Comparison of ENCODE assay signal across 9 mouse cellular contexts in the genomic region with DNA sequence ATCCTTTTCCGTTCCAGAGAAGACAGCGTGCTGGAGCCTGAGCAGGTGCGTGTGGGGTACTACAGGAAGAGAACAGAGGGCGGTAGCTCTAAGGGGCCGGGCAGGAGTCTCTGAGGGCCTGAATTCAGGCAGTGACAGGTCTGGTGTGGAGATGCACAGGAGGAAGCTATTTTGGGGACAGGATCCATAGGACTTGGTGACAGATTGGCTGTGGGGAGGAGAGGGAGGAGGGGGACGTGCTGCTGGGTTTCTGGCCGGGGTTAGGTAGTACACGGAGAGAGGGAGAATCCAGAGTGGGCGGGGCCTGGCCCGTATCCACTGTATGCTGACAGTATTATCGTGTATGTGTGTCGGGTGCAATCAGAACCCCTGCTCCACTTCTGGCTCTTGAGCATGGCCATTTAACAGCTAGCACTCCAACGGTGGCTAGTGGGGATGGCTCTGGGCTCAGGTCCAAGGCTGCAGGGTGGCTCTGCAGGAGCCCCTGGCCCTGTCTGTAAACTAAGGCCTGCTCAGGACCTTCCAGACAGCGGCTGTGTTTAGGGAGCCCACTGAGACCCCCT. TPM values are rescaled to one million over a fixed set of nuclear protein-coding genes. Genes with fewer than 3 reads are reported as not detected.
A peak's percentile ranks its signal among the peaks of the same experiment; 100 is the strongest.
DNase-seq lines count a peak whose midpoint lies in the region; ATAC-seq and TF ChIP-seq lines count a peak whose summit lies in the region.
"Had no signal": no experiment of that assay in that cellular context is flagged by ENCODE, and none has a peak within 500 bp of the region (broad histone marks: within the 10 kb centered on the region; RNA-seq: fewer than 3 reads in every experiment).

No protein-coding gene starts in this region.

- no peaks in the 10 kb centered on the region for H3K27me3 ChIP-seq in hindbrain, postnatal 0 days (ENCODE audit: insufficient read depth, low read length)
- no peaks in the 10 kb centered on the region for H3K27me3 ChIP-seq in midbrain, embryonic 16.5 days (ENCODE audit: control insufficient read depth, insufficient read depth, low read depth, low read length)

- peak; percentile 13 for DNase-seq in embryo, embryonic 11 days
- no peak for DNase-seq in embryo, embryonic 10.5 days (ENCODE audit: low spot score)
- peak; percentile 98 for DNase-seq in cerebellum, adult 11 months
- DNase-seq in frontal cortex, postnatal 14 days (ENCODE audit: low spot score in 2 of 2), result peak; percentile 46 to 54
- DNase-seq in hindbrain, postnatal 0 days (ENCODE audit: low spot score), result peak; percentile 70
- DNase-seq in urinary bladder, adult 18-20 months (ENCODE audit: low spot score in 2 of 2), result no peak
- no peak for DNase-seq in urinary bladder, postnatal 36 days (ENCODE audit: low spot score in 2 of 2)

- no peaks in the 10 kb centered on the region for H3K9me3 ChIP-seq in hindbrain, postnatal 0 days (ENCODE audit: low read length)
- H3K9me3 ChIP-seq in midbrain, embryonic 16.5 days (replicated peaks; ENCODE audit: control insufficient read depth, low read length, poor library complexity, severe bottlenecking), result no peaks in the 10 kb centered on the region
- H3K9me3 ChIP-seq: liver, embryonic 15.5 days had no signal

- no peak for TF ChIP-seq CTCF in hindbrain, postnatal 0 days (IDR thresholded peaks at IDR 0.05; ENCODE audit: low read depth)

- no peak overlapping the region for H3K9ac ChIP-seq in hindbrain, postnatal 0 days (replicated peaks; ENCODE audit: low read length)
- peak overlapping the region; percentile 35 for H3K9ac ChIP-seq in midbrain, embryonic 16.5 days (ENCODE audit: low read depth, low read length)
- H3K9ac ChIP-seq: liver, embryonic 15.5 days had no signal

- peaks cover 12% of the 10 kb centered on the region for H3K4me1 ChIP-seq in hindbrain, postnatal 0 days (ENCODE audit: insufficient read depth, low read length)
- H3K4me1 ChIP-seq in midbrain, embryonic 16.5 days (ENCODE audit: control insufficient read depth, insufficient read depth, low read length), result peaks cover 12% of the 10 kb centered on the region
- H3K4me1 ChIP-seq: liver, embryonic 15.5 days had no signal

- WGBS in hindbrain, postnatal 0 days, result 9% methylated on average over 13 of the region's 14 CpGs
- 14% methylated on average over 14 of the region's 14 CpGs for WGBS in midbrain, embryonic 16.5 days

- peak overlapping the region; percentile 40 for H3K4me2 ChIP-seq in hindbrain, postnatal 0 days (ENCODE audit: low read depth, low read length)
- peak overlapping the region; percentile 21 for H3K4me2 ChIP-seq in midbrain, embryonic 16.5 days (ENCODE audit: low read length)
- H3K4me2 ChIP-seq: liver, embryonic 15.5 days had no signal

- peak overlapping the region; percentile 64; the same call in 1 of the 2 replicates for H3K27ac ChIP-seq in hindbrain, postnatal 0 days
- peak overlapping the region; percentile 67 for H3K27ac ChIP-seq in midbrain, embryonic 16.5 days (ENCODE audit: low read length)
- H3K27ac ChIP-seq: liver, embryonic 15.5 days had no signal

- peak; percentile 82 for ATAC-seq in hindbrain, postnatal 0 days
- ATAC-seq in midbrain, embryonic 16.5 days, result peak; percentile 83

- no peaks in the 10 kb centered on the region for H3K36me3 ChIP-seq in hindbrain, postnatal 0 days (ENCODE audit: insufficient read depth, low read length)
- H3K36me3 ChIP-seq in midbrain, embryonic 16.5 days (ENCODE audit: control insufficient read depth, insufficient read depth, low read length), result no peaks in the 10 kb centered on the region
- H3K36me3 ChIP-seq: liver, embryonic 15.5 days had no signal

- no peak overlapping the region for H3K4me3 ChIP-seq in hindbrain, postnatal 0 days (ENCODE audit: low read length)
- no peak overlapping the region for H3K4me3 ChIP-seq in midbrain, embryonic 16.5 days (ENCODE audit: low read depth, low read length)
- H3K4me3 ChIP-seq: liver, embryonic 15.5 days had no signal

RNA-seq across cellular contexts. Expression of a gene that starts 7.8 kb away (rescaled TPM):
- total RNA-seq in hindbrain, postnatal 0 days (2014; rRNA removed), result 182 TPM in 2 replicates
- polyA plus RNA-seq in hindbrain, postnatal 0 days (2015; fragmentation: Nextera tagmentation; extraction: Ambion mirVana), result 14.4 and 14.9 TPM in 2 replicates
- polyA plus RNA-seq in midbrain, embryonic 16.5 days (2015; fragmentation: Nextera tagmentation; extraction: Ambion mirVana), result 9.9 and 10.9 TPM in 2 replicates

Comparison
In these comparisons a context has a peak if more than half of its experiments do, and no peak if none do; other contexts are left out.
1. DNase-seq: peak in embryo, embryonic 11 days (single experiment), cerebellum, adult 11 months (single experiment), frontal cortex, postnatal 14 days (2 of 2) and hindbrain, postnatal 0 days (single experiment); none in embryo, embryonic 10.5 days (single experiment), urinary bladder, adult 18-20 months (0 of 2) and urinary bladder, postnatal 36 days (0 of 2).